Mouse (Mus musculus) layer of hippocampus, adult 9-11 months (tissue): ENCODE data around the gene Rbpms2.
A peak's percentile ranks its signal among the peaks of the same experiment; 100 is the strongest.

Experiments used
- DNase-seq: peaks from one replicate; pipeline ENCODE4 v3.0.0; 2022

The Rbpms2 gene

DNA sequence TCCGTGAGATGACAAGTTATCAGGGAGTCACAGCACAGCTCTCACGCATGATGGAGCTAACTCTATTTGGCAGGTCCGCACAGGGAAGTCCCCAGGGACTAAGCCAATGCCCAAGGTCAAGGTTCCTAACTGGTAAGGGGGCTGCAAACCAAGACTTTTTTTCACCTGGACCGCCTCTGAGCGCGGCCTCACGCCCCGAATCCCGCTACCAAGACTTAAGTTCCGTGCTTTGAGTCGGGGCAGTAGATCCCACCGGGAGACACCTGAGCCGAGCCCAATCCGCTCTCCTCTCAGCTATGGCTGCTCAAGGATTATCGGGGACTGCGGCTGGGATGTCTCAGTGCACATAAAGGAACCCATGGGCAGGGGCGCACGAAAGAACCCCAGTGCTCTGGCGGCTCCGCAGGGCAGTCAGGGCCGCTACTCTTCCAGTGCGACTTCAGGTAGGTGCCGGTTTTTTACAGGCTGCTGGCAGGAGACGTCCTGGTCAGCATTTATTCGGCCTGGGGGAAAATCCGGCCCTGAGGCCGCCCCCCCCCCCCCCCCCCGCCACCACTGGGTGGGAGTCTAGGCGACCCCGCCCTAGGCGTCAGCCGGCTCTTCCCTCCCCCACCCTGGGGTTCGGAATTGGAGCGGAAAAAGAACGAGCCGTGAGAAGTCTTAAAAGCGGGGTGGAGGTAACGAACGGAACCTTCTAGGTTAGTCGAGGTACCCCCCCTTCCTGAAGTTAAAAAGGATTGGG, at the start of gene Rbpms2:
Rbpms2 (plus strand) TSS at position 624 of the 742 bp plus-strand sequence.
- DNase-seq, result no peak

DNA sequence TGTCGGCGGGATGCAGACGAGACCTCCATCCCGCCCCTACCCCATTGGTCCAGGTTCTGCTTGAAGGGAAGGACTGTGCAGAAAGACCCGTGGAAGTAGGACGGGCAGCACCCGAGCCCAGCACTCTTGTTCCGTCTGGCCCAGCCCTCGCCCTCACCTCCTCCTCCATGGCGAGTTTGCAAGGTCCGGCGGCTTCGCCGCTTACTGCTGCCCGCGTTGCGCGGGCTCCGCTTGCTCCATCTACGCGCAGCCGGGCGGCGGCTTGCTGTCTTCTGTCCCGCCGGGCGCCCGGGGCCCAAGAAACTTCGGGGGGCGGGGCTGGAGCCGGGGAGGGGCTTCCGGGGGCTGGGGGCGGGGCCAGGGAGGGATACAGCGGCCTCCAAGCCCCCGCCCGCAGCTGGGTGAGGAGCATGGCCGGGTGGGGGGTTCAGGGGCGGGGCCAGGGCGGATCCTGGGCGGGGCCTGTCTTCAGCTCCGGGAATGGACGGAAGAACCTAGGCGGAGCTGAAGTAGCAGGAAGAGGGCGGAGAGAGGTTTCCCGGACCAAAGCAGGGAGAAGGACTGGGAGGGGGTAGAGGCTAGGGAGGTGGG, 49.6 kb upstream of the Rbpms2 start, which contains the start of gene Plekho2:
Plekho2 (minus strand) TSS at position 260 of the 591 bp plus-strand sequence.
- DNase-seq, result peak; percentile 93

DNA sequence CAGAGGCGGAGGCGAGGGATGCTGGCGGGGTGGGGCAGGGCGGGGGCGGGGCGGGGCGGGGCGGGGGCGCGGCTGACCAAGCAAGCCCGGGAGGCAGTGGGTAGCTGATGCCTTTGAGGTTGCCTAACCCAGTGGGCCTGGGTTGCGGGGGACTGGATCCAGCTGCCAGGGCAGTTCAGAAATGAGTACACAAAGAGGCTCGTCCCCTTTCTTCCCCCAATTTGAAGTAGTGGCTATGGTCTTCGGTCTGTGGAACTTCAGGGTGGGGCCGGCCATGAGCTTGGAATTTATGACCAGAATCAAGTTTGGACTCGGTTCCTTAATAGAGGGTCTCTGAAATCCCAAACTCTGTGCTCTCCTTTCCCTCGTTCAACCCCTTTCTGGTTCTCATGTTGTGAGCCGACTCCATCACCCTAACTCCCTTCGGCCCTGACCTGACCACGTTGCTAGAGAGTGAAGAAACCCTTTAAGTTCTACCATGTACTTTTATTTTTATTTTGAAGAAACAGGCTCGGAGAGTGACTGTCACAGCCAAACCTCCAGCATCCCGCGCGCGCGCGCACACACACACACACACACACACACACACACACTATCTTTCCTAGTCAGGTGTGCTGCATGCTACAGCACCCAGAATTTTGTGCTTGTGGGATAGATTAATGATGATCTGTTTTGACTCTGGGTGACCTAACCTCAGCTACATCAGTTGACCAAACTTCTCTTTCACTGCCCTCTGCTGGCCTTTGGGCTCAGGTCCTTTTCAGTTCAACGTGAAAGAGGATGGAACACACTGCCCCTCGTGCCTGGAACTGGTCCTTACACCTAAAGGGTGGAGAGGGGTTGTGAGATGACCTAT, 48.8 kb upstream of the Rbpms2 start:
- DNase-seq, result peak; percentile 81

DNA sequence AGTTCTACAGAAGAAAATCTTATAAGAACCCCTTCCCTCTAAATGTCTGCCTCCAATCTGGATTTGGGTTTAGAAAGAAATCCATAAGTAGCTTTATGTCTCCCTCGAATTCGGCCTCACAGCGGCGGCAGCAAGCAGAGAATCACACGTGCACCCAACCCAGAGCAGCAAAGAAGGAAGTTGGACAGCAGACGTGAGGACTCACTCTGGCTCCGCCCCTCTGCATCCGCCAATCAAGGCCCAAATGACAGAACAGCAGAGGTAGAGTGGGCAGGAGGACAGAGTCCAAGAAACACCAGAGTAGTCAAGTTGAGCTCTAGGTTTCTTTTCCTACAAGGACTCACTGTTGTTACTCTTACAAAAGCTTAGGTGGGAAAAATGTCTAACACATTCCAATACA, 46.4 kb upstream of the Rbpms2 start:
- no peak for DNase-seq

DNA sequence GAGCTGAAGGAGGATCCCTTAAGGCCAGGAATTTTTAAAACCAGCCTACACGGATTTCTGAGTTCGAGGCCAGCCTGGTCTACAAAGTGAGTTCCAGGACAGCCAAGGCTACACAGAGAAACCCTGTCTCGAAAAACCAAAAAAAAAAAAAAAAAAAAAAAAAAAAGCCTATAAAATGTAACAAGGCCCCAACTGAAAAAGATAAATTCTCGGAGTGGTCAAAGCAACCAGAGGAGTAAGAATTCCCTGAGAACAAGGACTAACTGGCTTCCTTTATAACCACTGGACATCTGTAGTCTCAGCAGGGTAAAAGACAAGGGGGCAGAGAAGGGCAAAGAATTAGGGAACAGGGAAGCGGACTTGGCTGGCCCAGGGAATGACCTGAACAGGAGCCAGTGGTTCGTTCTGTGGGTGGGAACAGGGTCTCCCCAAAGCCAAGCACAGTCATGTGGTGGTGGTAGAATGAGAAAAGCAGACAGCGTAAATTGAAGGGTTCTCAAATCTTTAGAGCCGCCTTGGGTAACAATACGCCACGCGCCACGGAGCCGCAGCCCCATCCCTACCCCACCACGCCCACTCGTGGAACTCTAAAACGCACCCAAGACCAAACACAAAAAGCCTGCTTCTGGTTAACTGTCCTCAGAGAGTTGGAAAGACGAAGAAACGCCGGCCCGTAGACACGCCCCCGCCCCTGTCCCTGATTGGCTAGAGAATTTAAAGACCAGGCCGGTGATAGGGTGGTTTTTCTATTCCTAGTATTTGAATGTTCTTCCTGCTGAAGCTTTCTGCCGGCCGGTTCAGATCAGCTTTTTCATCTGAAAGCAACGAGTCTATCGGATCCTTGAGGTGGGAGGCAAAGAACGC, 42.8 kb upstream of the Rbpms2 start, which contains the start of gene Pif1:
Pif1 (plus strand) TSS at position 755 of the 864 bp plus-strand sequence.
- DNase-seq, result peak; percentile 67

DNA sequence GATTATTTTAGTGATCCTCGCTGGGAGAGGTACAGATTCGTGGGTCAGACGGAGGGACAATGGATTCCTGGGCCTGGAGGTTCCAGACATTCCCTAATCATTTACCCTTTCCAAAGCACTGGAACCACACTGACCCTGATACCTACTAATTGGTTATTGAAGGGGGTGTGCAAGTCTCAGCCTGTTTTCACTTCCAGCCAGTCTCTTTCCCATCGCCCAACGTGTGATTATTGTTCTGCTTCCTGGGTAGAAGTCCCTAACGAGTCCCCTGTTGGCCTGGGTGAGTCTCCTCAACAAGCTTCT, 42.2 kb upstream of the Rbpms2 start:
- no peak for DNase-seq

DNA sequence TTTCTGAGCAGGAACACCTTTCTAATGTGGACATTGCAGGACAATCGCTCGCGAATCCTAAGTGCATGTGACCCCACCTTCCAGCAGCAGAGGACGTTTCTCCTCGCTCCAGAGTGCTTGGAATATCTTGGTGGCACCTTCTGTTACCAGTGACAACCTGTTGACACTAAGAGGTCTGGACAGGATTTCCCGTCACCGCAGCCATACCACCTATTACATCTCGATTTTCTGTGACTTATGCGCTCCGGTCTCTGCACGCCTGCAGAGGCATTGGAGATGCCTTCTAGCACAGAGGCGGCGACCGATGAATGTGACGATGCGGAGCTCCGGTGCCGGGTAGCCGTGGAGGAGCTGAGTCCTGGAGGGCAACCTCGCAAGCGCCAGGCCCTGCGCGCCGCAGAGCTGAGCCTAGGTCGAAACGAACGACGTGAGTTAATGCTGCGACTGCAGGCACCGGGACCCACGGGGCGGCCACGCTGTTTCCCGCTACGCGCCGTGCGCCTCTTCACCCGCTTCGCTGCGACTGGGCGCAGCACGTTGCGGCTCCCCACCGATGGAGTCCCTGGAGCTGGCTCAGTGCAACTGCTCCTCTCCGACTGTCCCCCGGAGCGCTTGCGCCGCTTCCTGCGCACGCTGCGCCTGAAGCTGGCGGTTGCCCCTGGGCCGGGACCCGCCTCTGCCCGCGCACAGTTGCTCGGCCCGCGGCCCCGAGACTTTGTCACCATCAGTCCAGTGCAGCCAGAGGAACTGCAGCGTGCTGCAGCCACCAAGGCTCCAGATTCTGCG, 41.7 kb upstream of the Rbpms2 start:
- DNase-seq, result no peak

DNA sequence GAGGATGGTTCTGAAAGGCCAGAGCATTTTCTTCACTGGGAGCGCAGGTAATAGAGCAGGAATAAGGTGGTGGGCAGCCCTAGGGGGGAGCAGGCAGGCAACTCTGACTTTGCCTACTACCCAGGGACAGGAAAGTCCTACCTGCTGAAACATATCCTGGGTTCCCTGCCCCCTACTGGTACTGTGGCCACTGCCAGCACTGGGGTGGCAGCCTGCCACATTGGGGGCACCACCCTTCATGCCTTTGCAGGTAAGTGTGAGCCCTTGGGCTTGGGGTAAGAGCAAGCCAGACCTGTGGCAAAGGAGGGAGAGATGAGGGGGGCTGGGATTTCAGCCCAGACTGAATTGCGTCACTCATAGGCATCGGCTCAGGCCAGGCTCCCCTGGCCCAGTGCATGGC, 40.4 kb upstream of the Rbpms2 start:
- no peak for DNase-seq

DNA sequence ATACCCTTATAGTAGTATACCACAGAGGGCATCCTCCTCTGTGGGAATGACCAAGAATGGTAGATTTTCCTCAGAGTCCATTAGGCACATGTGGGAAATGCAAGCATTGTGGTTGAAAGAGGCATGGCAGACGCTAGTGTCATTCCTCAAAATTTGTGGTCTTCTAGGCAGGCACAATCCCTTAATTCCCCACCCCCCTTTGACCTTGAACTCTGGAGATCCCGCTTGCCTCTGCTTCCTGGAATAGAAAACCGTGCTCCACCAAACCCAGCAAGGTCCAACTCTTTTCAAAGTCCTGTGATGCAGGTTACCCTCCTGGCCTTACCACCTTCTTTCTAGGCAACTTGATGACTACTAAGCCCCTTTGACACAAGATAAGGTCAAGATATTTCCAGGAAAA, 36.7 kb upstream of the Rbpms2 start:
- no peak for DNase-seq

DNA sequence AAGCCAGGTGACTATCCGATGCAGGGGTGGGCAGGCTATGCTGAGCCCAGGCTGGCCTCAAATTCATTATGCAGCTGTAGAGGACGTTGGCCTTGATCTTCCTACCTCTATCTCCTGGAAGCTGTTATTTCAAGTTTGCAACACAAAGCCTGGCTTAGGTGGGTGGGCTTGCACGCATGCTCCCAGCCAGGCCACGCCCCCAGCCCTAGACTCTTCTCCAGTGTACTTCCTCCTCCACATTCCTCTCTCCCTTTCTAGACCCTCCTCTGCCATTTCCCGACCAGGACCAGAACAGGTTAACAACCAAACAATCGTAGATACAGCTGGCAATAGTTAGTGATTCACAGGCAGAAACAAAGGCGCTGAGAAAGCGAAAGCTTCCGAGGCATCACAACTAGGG, 35.9 kb upstream of the Rbpms2 start:
- no peak for DNase-seq

DNA sequence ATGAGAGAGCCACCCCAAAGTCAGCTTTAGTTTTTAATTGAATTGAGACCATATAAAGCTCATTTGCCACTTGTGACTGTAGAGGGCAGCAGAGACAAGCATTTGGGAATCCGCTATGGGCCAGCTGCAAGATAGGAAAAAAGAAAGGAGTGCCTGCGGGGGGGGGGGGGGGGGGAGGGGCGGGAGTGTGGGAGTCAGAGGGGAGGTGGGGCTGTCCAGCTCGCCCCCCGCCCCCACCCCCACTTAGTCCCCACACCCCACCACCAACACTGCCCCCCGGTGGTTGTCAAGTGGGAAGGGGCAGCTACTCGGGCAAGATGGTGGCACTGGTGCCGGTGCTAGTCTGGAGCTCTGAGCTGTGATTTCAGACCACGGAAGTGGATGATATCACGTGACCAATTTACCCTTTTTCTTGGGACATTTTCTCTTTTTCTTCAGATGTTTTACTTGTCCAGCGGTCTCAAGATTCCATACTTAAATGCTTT, 30.6 kb upstream of the Rbpms2 start:
- no peak for DNase-seq

DNA sequence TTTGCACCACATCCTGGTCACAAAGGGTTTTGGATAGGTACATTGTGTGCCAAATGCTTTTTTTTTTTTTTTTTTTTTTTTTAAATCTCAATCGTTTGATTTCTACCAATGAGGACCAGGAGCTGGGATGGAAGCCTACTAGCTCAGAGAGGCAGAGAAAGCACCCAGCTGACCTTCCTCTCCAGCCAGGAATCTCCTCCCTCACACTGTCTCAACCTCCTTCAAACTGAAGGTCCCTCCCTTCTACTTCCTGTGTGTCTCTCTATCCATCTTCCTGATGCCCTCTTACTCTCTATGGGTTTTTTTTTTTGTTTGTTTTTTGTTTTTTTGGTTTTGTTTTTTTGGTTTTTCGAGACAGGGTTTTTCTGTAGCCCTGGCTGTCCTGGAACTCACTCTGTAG, 28.5 kb upstream of the Rbpms2 start:
- no peak for DNase-seq

DNA sequence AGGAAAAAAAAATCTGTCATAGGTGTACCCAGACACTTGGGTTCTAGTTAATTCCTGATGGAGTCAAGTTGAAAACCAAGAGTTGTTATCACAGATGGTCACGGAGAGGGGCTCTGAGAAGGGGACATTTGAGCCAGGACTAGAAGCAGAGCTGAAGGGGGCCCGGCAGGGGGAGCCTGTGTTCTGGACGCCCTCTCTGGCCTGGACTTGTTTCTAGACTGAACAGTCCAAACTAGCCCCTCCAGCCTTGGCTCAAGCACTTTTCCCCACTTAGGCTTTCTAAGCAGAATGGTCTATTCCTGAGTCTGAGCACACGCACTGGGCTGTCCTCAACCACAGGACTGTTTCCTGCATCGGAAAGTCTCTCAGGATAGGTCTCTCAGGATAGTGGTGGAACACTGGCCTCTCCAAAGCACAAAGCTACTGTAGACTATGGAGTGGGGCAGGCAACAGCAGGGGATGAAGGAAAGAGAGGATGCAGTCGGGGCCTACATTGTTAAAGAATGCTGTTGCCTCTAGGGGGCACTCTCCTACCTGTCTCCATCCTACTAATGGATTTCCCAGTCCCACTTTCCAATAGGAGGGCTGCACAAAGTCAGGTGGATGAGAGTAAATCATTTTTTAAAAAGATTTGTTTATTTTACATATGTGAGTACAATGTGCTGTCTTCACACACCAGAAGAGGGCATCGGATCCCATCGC, 25.9 kb upstream of the Rbpms2 start:
- no peak for DNase-seq

DNA sequence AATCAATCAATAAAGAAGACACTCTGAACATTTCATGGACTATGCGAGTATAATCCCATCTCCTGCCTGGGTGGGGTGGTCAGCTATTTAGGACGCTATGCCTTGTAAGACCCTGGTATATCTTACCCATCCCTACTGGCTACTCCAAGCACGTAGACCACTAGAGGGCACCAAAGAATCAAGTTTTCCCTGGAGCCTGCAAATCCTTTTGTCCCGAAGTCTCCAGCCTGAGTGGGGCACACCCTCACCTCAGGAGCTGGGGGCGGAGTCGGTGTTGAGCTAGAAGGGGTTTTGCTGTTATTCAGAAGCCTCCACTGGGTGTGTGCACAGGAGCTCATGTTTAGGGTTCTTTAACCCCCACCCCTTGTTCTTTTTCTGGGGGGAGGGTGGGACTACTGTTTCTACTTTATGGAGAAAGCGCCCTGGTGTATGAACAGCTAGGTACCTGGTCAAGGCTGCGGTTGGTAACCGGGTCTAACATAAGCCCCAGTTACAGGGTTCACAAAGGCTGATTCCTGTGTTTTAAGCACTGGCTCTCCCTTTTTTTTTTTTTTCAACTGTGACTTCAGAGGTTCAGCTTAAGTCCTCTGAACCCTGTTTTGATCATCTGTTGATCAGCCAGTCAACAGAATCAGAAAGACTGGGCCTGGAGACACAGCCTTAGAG, 23.8 kb upstream of the Rbpms2 start:
- DNase-seq, result no peak

DNA sequence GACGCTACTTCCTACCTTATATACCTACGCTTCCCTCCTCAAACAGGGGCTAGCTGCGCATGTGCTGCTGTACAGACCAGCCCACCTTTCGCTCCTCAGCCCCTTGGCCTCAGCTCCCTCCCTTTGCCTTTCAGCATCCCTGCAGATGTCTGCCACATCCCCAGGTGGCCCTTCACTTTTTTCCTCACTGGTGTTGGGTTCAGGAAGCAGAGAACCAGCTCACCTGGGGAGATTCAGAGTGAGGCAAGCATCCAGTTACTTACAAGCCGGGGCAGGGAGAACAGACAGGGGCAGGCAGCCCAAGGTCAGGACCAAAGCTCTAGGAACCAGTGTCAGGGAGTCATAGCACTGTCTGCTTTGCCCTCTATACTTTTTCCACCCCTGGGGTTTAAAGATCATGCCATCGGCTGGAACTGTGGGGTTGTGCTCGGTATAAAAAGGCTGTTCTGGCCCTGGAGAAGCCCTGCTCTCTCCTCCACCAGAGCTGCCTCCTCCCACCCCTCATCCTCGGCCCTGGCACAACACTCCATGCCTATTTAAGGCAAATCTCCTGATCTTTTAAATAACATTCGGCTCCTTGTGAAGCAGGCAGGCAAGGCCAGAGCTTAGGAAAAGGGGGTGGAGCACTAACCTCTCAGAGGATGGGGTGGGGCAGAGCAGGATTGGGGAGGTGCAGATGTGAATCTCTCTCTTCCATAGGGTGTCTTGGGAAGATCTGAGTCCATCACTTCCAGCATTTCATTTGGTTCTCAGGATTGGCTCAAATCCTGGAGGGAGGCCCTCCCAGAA, 22.9 kb upstream of the Rbpms2 start:
- DNase-seq, result no peak

DNA sequence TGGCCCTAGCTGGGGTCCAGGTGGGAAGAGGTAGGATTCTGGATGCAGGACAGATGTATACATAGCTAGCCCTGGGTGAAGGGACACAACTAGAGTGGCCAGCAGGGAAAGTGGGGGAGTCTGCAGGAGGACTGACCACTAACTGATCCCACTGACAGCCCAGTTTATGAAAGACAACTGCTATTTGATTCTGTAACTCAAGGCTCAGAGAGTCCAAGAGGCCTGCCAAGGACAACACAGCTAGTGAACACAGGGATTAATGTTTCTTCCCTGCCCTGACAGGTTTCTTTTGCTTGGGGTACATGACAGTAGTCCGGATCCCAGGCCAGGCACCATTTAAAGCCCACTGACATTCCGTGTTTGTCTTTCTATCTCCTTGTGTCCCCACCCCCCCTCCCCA, 22.3 kb upstream of the Rbpms2 start:
- DNase-seq, result no peak

DNA sequence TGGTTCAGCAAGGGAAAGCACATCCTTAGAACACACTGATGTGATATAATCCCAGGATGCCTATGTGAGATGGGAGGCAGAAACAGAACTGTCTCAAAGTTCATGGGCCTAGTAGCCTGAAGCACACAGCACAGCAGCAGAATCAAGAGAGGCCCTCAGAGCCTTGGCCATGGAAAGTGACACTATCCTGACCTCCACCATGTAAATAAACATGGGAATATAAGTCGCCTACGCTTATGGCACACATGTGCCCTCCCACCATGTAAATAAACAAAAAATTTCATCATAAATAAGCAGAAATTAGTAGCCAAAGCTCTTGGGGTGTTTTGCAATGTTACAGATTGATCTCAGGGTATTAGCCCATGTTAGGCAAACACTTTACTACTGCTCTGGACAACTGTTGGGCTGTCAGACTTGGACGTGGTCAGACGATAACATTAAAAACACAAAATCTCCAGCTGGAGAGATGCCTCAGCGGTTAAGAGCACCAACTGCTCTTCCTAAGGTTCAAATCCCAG, 17.4 kb upstream of the Rbpms2 start:
- DNase-seq, result no peak

DNA sequence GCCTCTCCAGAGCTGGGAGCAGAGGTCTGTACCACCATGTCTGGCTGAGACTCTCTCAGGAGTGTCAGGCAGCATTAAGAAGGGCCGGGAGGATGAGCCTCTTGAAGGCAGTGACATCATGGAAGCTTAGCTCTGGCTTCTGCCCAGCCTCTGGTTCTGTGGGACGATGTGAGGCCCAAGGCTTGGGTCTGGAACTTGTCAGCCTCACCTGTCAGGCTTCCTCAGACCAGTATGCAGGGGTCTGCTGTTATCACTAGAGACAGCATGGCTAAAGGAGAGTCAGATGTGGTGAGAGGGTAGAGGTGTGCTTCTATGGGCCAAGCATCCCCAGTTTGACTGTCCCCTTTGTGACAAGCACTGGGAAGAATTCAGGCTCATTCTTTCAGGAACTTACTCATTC, 16.4 kb upstream of the Rbpms2 start:
- DNase-seq, result no peak

DNA sequence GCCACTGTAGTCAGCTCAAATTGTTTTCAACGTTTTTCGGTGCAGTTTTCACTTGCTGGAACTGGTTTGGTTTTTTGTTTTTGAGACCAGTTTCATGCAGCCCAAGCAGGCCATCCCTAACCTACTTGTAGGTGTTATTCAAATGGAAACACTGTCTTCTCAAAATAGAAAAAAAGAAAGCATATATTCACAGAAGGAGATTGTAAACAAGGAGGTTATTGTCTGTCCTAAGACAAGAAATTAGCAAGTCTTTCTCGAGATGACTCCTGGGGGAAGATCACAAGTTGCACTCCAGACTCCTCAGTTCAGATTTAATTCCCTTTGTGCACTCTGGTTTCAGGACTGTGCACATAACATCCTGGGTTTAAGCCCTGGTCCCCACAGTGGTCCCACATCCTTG, 10.1 kb upstream of the Rbpms2 start:
- no peak for DNase-seq

DNA sequence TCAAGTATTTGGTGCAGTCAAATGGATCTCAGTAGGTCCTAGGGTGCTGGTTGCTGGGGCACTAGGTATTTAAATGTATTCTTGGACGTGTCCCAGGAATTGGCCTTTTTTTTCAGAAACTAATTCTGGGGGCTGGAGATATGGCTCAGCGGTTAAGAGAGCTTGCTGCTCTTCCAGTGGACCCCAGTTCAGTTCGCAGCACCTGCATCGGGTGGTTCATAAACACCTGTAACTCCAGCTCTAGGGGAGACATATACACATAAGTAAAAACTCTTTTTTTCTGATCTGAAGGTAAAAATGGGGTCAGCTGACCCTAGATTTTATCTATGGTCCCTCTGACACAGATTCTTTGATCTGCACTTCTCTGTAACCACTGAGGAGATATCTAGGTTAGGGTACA, 8.3 kb upstream of the Rbpms2 start:
- DNase-seq, result no peak
